Mouse (Mus musculus) ES-E14 (cell line): Measurements from ENCODE around the gene Plekhg2. TPM values are rescaled to one million over a fixed set of nuclear protein-coding genes. Genes with fewer than 3 reads are reported as not detected.

ENCODE experiments used
- DNase-seq: peaks from one replicate; pipeline ENCODE4 v3.0.0-alpha.2; 2013; ENCODE audit warnings: low read depth, low spot score
- H3K27ac ChIP-seq: 2 replicates; pipeline ENCODE4 v1.5.1; 2012; ENCODE audit warnings: low read depth, mild to moderate bottlenecking, low read length, moderate library complexity, mixed read lengths; ENCODE audit not compliant: poor library complexity, insufficient read depth, severe bottlenecking
- H3K36me3 ChIP-seq: 2 replicates; pipeline ENCODE4 v1.6.1; 2012; ENCODE audit warnings: mild to moderate bottlenecking, low read length, moderate library complexity, mixed read lengths; ENCODE audit not compliant: control insufficient read depth, poor library complexity, insufficient read depth, severe bottlenecking
- H3K4me1 ChIP-seq, 2 experiments: fragments of 150-350 bp in 1 of 2; sonication (generic) in 1 of 2; 2 replicates each; pipeline ENCODE4 v1.6.1; 2012; ENCODE audit warnings: low read length in 2 of 2, mild to moderate bottlenecking in 1 of 2, mixed read lengths in 1 of 2; ENCODE audit not compliant: control insufficient read depth in 2 of 2, insufficient read depth in 2 of 2, poor library complexity in 1 of 2
- H3K4me3 ChIP-seq, 2 experiments: fragments of 150-350 bp in 1 of 2; sonication (generic) in 1 of 2; 2 replicates each; pipeline ENCODE4 v1.5.1; 2012; ENCODE audit warnings: low read length in 2 of 2, low read depth in 1 of 2, mild to moderate bottlenecking in 1 of 2, mixed read lengths in 1 of 2; ENCODE audit not compliant: insufficient read depth in 1 of 2, poor library complexity in 1 of 2, severe bottlenecking in 1 of 2
- H3K9ac ChIP-seq: 2 replicates; pipeline ENCODE4 v1.6.1; 2012; ENCODE audit warnings: low read depth, mild to moderate bottlenecking, low read length, mixed read lengths; ENCODE audit not compliant: poor library complexity, insufficient read depth, severe bottlenecking
- H3K9me3 ChIP-seq: fragments of 150-350 bp; sonication (generic); 2 replicates; pipeline ENCODE4 v1.6.1; 2012; ENCODE audit warnings: low read depth, mild to moderate bottlenecking, low read length; ENCODE audit not compliant: control insufficient read depth, insufficient read depth
- CHD2 ChIP-seq: IDR thresholded peaks from 2 replicates; pipeline ENCODE4 v1.6.1; 2014; ENCODE audit warnings: mild to moderate bottlenecking, low read depth, low read length, inconsistent platforms
- HCFC1 ChIP-seq: IDR thresholded peaks from 2 replicates; pipeline ENCODE4 v1.6.1; 2012; ENCODE audit warnings: low read length, inconsistent platforms, borderline replicate concordance; ENCODE audit not compliant: insufficient read depth
- MAFK ChIP-seq: IDR thresholded peaks from 2 replicates; pipeline ENCODE4 v1.6.1; 2014; ENCODE audit warnings: mild to moderate bottlenecking, low read depth, low read length, inconsistent platforms; ENCODE audit not compliant: insufficient read depth
- ZC3H11A ChIP-seq: IDR thresholded peaks from 2 replicates; pipeline ENCODE4 v1.6.1; 2012; ENCODE audit warnings: low read depth, mild to moderate bottlenecking, inconsistent platforms, low read length, borderline replicate concordance
- ZNF384 ChIP-seq: IDR thresholded peaks from 2 replicates; pipeline ENCODE4 v1.6.1; 2012; ENCODE audit warnings: low read depth, low read length, inconsistent platforms
- in situ Hi-C, 2 experiments: fragments of 600-800 bp; cut with MboI; formaldehyde crosslinking; loops; one replicate each; pipeline ENCODE4 v1.15.1; 2025; ENCODE audit warnings: low sequenced_read_pairs in 2 of 2, inconsistent platforms in 1 of 2; ENCODE audit not compliant: unreplicated experiment in 2 of 2
- total RNA-seq: library from RNA; depleted of rRNA; stranded (reverse); fragments of 300-350 nt; gene quantifications from 2 replicates; pipeline ENCODE4 v1.2.3, GENCODE M21; 2012

The Plekhg2 gene
- total RNA-seq, 1 experiment = 15.0 TPM

- H3K4me3 ChIP-seq = peak overlapping the region; percentile 61 to 68; a peak in 3 of 4 replicates
- no peak for TF ChIP-seq CHD2
- no peak for TF ChIP-seq MAFK
- TF ChIP-seq ZC3H11A = no peak
- no peak for TF ChIP-seq ZNF384
- TF ChIP-seq HCFC1 = no peak
- H3K9me3 ChIP-seq = no peaks in the 10 kb centered on the region
- in situ Hi-C loops = no loop called here
- peak overlapping the region; percentile 95; the same call in 1 of the 2 replicates for H3K27ac ChIP-seq
- DNase-seq = no peak
- peak overlapping the region; percentile 84; the same call in 1 of the 2 replicates for H3K9ac ChIP-seq
- peaks cover 9% of the 10 kb centered on the region for H3K36me3 ChIP-seq
- H3K4me1 ChIP-seq = peaks cover 15 to 24% of the 10 kb centered on the region in 2 experiments; a peak in 3 of 4 replicates
Observed at GRCm38 (mm10) chr7:28382347-28382951, 10.1 kb upstream of the Plekhg2 start.

DNA sequence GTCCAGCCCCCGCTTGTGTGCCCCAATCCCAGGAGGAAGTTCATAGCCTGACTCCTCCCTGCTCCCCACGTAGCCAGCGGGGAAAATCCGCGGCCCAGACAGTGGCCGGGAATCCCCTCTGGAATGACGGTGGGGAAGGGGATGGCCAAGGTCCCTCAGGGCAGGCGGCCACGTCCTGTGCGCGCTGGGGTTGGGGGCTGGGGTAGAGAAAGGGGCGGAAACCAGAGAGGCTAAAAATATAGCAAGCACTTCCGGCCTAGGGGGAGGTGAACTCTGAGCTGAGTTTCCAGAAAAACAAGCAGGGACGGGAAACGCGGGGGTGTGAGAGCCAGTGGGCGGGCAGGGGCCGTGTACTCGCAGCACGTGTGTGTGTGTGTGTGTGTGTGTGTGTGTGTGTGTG is 9.5 kb upstream of the Plekhg2 start:
- peak overlapping the region; percentile 95 for H3K27ac ChIP-seq
- H3K9ac ChIP-seq = peak overlapping the region; percentile 84
- no peak for TF ChIP-seq HCFC1
- no peak for TF ChIP-seq CHD2
- TF ChIP-seq ZNF384 = no peak
- no peak for TF ChIP-seq MAFK
- in situ Hi-C loops = no loop called here
- H3K4me1 ChIP-seq = peaks cover 15 to 27% of the 10 kb centered on the region in 2 experiments; a peak in 3 of 4 replicates
- peaks cover 12% of the 10 kb centered on the region for H3K36me3 ChIP-seq
- DNase-seq = peak; percentile 34
- no peaks in the 10 kb centered on the region for H3K9me3 ChIP-seq
- H3K4me3 ChIP-seq = peak overlapping the region; percentile 61 to 68

- H3K36me3 ChIP-seq = peaks cover 10% of the 10 kb centered on the region
- H3K4me3 ChIP-seq = peak overlapping the region; percentile 61 to 68
- peaks cover 15 to 23% of the 10 kb centered on the region in 2 experiments; a peak in 3 of 4 replicates for H3K4me1 ChIP-seq
- in situ Hi-C loops = no loop called here
- H3K9ac ChIP-seq = peak overlapping the region; percentile 84
- peak overlapping the region; percentile 95 for H3K27ac ChIP-seq
- peak; percentile 30 for DNase-seq
- no peaks in the 10 kb centered on the region for H3K9me3 ChIP-seq
- TF ChIP-seq ZNF384 (no peak), ZC3H11A (no peak), HCFC1 (no peak; the same call in 1 of the 2 replicates), CHD2 (no peak), MAFK (peak; percentile 87)
Observed at GRCm38 (mm10) chr7:28381017-28381790, 8.8 kb upstream of the Plekhg2 start.

DNA sequence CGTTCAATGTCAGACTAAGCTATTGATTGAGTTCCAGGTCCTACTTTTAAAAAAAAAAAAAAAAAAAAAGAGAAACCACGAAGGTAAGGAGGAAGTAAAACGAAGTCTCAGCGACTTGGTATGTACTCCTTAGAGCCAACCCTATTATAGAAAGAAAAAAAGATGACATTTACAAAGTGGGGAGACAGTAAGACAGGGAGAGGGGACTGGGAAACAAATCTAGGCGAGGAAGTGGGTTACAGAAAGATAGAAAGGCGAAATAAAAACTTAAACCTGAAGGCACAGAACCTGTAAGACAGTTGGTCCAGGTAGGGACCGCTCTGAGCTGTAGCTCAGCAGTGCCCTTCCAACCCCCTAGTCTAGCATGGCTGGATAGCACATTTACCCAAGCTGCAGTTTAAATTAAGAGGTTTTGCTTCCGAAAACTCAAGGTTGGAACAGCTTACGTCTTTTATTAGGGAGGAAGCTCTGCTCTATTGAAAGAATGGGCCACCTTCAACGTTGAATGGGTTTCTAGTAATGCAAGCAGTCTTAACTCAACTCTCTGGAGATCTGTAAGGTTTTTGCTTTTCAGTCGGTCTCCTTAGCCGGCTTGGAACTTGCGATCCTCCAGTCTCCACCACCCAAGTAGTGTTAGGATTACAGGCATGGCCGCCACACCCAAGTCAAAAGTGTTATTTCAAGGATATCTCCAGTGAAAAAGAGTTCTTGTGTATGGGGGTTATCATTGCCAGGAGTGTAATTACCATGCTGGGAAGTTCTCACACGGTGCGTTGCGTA is 8.0 kb upstream of the Plekhg2 start, which contains the start of gene Zfp36:
TSS of gene Zfp36 (minus strand) at position 17 of the 780 bp plus-strand sequence.
- peak; percentile 47; the same call in 1 of the 2 replicates for TF ChIP-seq ZNF384
- no peak for TF ChIP-seq ZC3H11A
- no peak for TF ChIP-seq MAFK

More for the DNA sequence above, 8.0 kb upstream of the Plekhg2 start, which contains the start of gene Zfp36:
- H3K4me3 ChIP-seq = peak within 1 kb of the TSS; percentile 76 to 87
- peak within 1 kb of the TSS; percentile 85 for H3K9ac ChIP-seq
- no peak for DNase-seq
- H3K36me3 ChIP-seq = peaks cover 10% of the 10 kb centered on the region
- in situ Hi-C loops = no loop called here
- H3K9me3 ChIP-seq = no peaks in the 10 kb centered on the region
- H3K27ac ChIP-seq = peak within 1 kb of the TSS; percentile 95
- peaks cover 15 to 21% of the 10 kb centered on the region in 2 experiments; a peak in 3 of 4 replicates for H3K4me1 ChIP-seq
